In the genomic region with DNA sequence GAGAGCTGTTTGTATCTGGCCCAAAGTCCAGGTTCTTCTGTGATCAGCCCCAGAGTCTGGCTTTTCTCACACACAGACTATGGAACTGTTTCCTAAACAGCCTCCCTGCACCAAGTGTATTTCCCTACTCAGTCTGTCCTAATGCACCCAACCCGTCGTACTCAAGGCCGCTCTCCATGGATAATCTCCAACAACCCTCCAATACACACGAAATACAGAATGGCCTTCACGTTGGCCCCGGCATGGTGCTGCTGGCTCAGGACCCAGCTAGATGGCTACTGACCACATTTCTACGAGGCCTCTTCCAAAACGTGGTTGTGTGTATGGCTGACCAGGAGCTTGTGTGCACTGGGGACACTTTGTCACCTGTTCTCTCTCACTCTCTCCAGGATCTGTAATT, we compare ENCODE assay signal across 17 mouse cellular contexts.
"Had no signal": no experiment of that assay in that cellular context is flagged by ENCODE, and none has a peak within 500 bp of the region (broad histone marks: within the 10 kb centered on the region; RNA-seq: fewer than 3 reads in every experiment).

No protein-coding gene starts in this region.

- DNase-seq: kidney, adult 18-20 months; kidney, postnatal 25 days; layer of hippocampus, adult 9-11 months; liver; liver, postnatal 0 days; lung, embryonic 14.5 days; thymus, postnatal 25 days had no signal

- H3K4me3 ChIP-seq: layer of hippocampus, adult 2 months; limb, embryonic 10.5 days; limb, embryonic 13.5 days; midbrain, embryonic 12.5 days; midbrain, embryonic 15.5 days; neural tube, embryonic 12.5 days; neural tube, embryonic 15.5 days had no signal

- H3K4me1 ChIP-seq: midbrain, embryonic 15.5 days had no signal

- H3K27me3 ChIP-seq: limb, embryonic 13.5 days; midbrain, embryonic 12.5 days; midbrain, embryonic 15.5 days; neural tube, embryonic 12.5 days; neural tube, embryonic 15.5 days had no signal

- H3K27ac ChIP-seq: kidney, postnatal 0 days; limb, embryonic 10.5 days; limb, embryonic 13.5 days; liver, embryonic 14.5 days; macrophage; midbrain, embryonic 12.5 days; midbrain, embryonic 15.5 days; neural tube, embryonic 12.5 days; neural tube, embryonic 15.5 days had no signal
